Mouse (Mus musculus) embryo, embryonic 9.5 days (tissue): Measurements from ENCODE around the gene Proca1.

ENCODE experiments used
- DNase-seq: peaks from one replicate; pipeline ENCODE4 v3.0.0-alpha.2; 2017; ENCODE audit errors: extremely low spot score

Proca1 gene

DNA sequence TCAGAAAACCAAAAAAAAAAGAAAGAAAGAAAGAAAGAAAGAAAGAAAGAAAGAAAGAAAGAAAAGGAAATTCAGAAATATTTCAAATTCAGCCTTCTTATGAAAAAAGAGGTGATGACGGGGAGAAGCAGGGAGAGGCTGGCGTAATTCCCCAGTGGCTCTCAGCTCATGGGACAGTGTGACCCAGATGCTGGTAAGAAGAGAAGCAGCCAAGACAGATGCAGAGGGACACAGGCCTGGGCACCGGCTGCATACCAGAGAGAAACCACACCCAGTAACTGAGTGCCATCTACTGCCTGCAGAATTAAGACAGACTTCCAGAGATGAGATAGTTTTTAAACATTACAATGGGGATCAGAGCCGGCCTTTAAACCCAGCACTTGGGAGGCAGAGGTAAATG lies 30.4 kb downstream of the Proca1 start:
- no peak for DNase-seq

DNA sequence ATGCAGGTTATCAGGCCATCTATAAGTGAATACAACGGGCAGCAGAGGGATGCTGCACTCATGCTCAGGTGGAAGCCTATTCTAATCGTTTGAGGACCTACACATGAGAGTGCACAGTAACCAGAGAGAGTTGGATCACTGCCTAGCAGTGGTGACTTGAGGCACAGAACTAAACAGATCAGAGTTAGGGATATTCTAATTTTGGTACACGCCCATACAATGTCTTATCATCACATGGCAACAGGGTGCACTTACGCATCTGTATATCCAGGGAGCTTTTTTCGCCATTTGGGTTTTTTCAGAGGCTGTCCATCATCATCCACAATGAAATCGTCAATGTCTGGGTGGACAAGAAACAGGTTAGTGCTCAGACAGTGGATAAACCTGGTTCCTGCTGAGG lies 38.3 kb downstream of the Proca1 start:
- no peak for DNase-seq

DNA sequence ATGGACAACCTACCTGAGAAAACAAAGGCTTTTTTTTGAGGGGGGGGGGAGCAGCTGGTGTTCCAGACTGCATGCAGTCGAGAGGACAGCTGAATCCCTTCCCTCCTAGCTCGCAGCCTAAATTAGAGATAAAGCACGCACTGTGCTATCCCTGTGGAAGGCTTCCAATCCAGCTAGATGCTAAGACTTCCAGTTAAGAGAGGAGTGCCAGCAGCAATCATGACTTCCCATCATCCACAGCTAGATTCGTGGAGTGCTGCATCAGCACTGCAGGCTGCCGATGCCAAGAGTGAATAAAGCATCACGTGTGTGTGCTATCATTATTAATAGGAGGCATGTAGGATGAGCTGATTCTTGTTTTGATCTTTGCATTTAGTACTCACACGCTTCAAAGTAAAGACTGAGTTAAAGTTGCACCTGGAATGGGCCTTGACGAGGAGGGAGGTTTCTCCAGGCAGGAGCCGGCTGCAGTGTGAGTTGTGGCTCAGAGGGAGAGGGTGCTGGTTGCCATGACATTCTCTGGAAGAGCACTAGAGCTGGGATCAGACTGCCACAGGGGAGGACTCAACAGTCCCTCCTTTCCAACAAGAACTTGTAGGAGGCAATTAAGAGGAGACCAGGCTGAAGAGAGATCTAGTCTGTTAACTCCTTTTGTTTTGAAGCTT lies 47.1 kb downstream of the Proca1 start:
- DNase-seq: no peak

DNA sequence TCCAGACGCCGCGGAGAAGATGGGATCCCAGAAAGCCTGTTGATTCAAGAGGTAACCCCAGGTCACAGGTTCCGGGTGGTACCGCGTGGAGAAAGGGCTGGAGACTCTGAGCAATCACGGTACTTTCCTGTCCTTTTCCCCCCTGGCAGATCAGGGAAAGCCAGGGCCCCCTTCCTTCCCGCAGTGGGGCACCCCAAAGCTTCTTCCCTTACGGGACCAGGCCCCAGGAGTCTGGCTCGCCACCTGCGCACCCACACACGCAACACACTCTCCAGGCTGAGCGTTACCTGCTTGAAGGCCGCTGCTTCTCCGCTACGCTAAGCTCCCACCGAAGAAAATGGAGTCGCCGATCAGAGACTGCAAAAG lies 52.1 kb downstream of the Proca1 start:
- no peak for DNase-seq

DNA sequence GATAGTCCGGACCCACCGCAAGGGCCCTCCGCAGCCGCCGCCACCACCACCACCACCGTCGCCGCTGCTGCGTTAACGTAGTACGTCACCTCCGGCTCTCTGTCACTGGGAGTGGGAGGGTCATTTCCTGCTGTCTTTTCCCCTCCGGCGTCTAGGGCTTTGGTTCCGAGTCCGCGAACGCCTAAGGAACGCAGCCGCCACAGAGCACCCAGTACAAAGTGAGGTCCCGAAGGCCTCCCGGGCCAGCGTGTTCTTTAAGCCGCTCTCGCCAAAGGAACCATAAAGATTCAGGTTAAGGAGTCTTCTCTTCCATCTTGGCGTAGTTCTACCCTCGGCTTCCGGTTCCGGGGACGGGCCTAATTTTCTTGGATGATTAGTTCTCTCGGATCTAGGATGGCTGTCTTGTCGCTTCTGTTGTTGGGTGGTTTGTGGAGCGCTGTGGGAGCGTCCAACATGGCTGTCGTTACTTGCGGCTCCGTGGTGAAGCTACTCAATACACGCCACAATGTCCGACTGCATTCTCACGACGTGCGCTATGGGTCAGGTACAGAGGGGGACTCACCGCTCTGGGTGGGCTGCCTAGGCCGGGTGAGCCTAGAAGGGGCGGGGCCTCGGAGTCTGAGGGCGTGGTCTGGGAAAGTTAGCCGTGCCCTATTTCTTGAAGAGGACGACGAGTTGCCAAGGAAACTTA lies 52.6 kb downstream of the Proca1 start, which contains the start of the genes Sdf2 and Supt6:
Gene Sdf2, plus strand, starts transcription at position 120 of the 691 bp plus-strand sequence.
Gene Supt6, minus strand, starts transcription at position 361 of the 691 bp plus-strand sequence.
- DNase-seq: peak; percentile 95

DNA sequence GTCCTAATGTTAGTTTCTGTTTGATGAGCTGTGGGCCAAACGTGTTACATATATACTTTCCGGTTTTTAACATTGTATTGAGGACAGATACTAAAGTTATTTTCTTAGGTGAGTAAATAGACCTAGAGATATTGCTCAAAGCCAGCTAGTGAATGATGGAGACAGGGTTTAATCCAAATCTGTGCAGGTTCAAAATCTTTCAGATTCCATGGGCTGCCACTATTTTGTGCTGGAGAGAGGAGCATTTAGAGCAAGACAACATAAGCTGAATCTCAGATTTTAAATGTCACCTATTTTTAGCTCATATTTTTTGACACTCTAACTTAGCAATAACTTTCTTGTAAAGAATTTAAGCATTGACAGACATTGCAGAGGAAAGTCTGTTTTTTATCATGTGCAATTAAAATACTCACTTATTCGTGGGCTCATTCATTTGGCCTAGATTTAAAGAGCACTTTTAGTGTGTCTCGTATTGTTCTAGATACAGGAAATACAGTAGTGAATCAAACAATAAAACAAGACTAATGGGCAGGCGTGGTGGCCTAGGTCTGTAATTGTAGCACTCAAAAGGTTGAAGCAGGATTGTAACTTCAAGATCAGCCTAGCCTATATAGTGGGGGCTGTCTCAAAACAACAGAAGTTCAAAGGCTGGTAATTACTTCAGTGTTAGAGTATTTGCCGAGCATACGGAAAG lies 53.3 kb downstream of the Proca1 start:
- no peak for DNase-seq

DNA sequence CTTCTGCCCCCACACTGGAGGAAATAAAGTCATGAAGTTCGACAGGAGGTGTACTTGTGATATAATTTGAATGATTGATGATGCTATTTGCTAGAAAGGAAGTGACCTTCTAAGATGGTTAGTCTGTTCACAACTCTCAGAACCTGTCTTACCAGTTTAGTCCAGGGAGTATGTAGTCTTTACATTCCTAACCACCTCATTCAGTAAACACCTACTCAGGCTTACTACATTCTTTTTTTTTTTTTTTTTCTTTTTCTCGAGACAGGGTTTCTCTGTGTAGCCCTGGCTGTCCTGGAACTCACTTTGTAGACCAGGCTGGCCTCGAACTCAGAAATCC lies 53.8 kb downstream of the Proca1 start:
- DNase-seq: no peak

DNA sequence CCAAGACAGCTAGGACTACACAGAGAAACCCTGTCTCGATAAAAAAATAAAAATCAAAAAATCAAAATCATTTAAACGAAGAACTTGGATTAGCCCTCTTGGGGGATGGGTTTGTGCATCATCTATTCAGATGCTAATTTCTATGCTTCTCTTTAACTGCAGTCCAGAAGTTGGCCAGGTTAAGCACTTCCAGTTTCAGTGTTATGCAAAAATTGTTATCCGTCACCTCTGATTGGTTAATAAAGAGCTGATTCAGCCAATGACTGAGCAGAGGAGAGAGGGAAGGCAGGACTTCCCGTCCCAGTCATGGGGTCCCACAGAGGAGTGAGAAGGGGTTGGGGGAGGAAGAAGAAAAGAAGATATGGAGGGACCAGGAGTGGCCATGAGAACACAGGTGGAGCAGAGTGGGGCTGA lies 54.5 kb downstream of the Proca1 start:
- DNase-seq: no peak
